Mouse (Mus musculus) left cerebral cortex, adult 9 months (tissue): ENCODE data around the gene Spag6l.
A peak's percentile ranks its signal among the peaks of the same experiment; 100 is the strongest.
"Not testable (repeated sequence)": the region's sequence is repeated elsewhere in the genome, so short reads cannot be mapped to it uniquely, and the experiment has no call there.

Experiments
- DNase-seq, 2 experiments: peaks; one replicate each; pipeline ENCODE4 v3.0.0; 2022; ENCODE audit warnings: low spot score in 2 of 2

The Spag6l gene

DNA sequence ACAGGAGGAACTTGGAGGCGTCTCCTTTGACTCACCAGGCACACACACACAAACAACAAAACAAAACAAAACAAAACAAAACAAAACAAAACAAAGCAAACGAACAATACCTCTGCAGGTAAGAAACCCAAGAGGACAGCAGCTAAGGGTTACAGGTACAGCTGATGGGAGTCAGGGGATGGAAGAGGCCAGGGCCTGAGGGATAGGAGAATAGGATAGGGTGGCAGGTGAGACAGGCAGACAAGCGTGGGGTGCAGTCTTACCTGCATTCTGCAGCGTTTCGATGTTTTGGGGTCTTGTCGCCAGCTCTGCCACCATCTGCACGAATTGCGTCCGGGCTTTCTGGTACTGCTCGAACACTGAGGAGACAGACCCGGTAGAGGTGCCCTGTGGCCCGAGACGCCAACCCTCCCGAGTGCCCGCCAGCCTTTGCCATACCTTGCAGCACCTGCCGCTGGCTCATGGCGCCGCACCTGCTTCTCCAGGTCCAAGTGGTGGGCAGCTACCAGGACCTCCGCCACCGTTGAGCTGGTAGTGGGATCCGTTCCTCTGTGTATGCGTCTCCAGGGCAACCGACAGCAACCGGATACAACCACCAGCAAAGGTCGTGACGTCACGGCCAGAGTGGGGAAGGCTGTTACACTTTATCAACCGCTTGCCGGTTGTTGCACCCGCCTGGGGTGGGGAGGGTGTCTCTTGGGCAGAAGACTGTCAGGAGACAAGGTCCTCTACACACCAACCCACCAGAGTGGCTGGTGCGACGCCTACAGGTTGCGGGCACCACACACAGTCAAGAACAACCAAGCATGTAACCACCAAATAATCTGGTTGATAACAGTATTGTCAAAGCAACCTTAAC lies at the start of gene Spag6l:
Spag6l (minus strand) TSS at position 700 of the 859 bp plus-strand sequence.
- DNase-seq, result peak in 1 of 2 experiments; percentile 48

DNA sequence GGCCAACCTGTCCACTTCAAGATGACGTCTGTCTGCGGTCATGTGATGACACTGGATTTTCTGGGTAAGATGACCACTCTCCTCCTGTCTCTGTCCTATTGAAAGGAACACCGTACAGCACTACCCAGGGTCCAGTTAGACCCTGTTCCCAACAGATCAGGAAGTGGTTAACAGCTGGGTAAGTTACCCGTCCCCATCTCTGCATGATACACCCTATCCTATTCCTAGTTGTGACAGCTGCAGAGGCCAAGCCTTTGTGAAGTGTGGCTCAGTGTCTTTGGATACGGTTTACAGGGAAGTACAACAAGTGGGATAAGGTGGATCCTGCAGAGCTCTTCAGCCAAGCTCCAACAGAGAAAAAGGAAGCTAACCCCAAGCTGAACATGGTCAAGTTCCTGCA lies 49.8 kb upstream of the Spag6l start:
- no peak for DNase-seq

DNA sequence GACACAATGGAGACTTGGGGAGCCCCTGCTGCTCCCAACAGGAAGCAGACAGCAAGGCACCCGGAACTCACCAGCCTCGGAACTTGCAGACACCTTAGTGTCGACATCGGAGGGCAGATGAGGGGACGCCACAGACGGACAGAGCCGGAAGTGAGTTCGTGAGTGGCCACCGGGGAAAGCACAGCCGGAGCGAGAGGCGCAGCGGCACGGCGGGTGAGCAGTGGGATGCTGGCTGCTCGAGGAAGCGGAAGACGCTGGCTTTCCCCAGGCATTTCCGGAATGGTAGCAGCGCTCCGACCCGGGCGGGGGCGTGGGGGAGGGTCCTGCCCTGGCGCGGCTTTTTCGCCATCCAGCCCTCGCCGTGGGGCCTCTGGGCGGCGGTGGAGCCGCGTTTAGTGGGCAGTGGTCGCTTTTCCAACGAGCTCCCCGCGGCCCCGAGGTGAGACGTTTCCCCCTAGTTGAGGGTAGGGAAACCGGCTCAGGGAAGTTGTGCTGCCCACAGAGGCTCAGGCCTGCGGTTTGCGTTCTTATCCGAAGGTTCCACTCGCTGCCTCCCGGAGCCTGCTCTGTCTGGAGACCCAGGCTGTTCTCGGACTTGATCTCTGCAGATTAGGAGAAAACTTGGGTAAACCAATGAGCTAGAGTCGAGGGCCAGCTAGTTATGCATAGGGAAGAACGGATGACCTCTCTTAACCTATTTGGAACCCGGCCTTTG lies 41.5 kb upstream of the Spag6l start, which contains the start of the genes Top3b and Vpreb1:
Top3b (plus strand) TSS at position 120 of the 715 bp plus-strand sequence.
Vpreb1 (minus strand) TSS at position 227 of the 715 bp plus-strand sequence.
- peak; percentile 74 to 92 for DNase-seq

DNA sequence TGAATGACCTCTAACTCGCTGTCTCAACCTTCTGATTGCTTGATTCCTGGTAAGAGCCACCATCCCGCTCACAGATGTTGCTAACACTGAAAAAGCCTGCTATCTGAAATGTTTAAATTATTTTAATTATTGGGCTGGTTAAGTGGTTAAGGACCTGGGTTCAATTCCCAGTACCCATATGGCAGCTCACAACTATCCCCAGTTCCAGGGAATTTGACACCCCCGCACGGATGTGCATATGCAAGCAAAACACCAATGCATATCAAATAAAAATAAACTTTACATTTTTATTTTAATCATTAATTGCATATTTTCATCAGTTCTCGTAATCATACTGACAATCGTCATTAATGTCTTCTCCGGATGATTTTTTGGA lies 41.0 kb upstream of the Spag6l start:
- no peak for DNase-seq

DNA sequence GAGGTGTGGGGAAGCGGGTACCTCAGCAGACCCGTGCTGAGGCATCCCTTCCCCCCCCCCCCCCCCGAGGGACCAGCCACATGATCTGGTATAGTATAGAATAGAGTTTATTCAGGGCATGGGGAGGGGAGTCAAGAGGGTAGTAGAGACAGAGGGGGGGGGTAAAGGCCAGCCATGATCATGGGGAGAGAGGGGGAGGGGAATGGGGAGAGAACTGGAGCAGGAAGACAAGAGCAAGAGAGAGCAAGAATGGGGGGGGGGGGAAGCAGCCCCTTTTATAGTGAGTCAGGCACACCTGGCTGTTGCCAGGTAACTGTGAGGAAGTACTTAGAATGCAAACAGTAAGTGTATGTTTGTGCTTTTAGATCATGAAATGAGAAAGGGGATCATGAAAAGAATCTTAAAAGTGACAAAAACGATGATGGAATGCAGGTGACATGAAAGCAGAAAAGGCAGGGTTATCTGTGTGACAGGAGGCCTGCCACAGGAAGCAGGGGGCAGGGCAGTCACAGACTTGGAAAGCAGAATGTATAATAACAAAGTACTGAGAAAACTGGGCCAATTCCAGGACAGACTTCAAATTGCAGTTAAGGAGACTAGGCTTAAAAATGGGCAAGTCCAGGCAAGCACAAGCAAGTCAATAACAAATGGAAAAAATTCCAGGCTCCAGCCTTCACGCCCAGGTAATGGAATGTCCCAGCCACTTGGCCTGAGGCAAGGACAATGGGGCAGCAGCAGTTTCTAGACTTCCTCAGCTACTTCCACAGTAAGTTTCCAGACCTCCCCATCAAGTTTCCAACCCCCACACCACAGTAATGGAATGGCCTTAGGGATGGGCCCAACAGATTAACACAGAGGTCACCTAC lies 36.7 kb upstream of the Spag6l start:
- DNase-seq, result no peak

DNA sequence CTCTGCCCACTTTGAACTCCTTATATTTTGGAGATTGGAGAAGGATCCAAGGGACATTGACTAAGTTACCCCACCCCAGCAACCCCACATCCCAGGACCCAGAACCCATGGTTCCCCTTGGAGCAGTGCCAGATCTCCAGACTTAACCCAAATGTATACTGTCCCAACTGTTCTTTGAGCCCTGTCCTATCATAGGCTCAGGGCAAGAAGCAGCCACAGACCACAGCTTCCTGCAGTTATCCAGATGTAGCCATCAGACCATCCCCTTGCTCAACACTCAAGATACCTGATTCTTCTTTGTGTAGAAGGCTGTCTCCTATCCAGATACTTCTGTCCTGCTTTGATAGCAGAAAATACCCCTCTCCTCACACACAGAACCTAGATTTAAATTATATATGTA lies 36.0 kb upstream of the Spag6l start:
- no peak for DNase-seq

DNA sequence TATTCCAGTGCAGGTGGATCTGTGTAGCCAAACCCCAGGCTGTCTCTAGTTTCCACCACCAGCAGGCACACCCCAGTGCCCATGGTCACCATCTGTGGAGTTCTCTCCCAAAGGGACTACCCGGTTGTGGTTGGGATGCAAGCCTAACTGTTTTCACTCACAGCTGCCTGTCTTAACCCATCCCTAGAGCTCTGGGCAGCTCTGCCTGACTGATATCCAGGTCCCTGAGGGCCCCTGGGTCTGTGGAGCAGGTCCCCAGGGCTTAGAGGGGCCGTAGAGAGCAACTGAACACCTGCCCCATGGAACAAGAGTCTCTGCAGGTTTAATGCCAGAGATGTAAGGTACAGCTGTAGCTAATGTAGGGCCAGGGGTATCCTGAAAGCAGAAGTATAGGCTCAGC lies 34.7 kb upstream of the Spag6l start, which contains the start of gene Igll1:
Igll1 (minus strand) TSS at position 8 of the 400 bp plus-strand sequence.
- DNase-seq, result no peak

DNA sequence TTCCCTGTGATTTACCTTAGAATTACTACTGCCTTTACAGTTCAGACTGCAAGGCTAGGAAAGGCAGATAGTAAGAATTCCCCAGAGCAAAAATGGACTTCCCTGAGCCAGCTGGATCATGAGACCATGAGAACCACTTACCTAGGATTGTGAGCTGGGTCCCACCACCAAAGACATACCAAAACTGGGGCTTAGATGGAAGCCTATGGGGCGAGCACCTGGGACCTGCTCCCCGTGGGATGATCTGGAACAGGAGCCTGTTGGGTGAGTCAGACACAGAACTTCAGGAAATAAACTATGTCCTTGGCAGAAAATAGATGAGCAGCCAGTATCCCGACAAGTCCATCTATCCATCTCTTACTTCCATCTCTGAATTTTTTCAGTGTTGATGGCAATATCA lies 33.0 kb upstream of the Spag6l start:
- no peak for DNase-seq

DNA sequence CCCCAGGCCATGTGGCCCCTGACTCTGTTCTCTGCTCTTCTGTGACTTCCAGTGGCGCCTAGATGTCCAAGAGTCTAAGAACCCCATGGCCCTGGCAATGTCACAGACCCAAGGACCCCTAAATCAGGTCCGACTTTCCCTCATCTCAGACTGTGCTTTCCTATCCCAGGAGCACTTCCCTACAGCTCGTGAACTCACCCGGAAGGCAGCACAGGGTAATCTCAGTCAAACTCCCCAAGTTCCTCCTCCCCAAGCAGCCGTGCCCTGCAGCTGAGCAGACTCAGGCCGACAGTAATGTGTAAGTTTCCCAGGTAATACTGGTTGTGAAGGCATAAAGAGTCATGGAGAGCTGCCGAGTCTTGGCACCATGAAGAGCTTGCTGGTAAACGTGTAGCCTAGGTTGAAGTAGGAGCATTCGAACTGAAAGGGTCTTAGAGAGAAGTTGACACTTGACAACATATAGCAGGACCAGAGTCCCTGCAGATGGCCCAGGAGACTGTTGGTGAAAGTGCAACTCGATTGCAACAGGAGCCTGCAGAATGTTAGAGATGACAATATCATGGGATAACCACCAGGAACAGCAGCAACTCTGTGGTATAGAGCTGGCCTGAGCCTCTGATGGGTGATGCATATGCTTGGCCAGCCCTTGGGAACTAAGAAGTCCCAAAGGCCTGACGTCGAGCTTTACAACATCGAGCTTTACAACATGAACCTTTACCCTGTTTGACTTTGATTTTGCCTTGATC lies 27.6 kb upstream of the Spag6l start:
- no peak for DNase-seq

DNA sequence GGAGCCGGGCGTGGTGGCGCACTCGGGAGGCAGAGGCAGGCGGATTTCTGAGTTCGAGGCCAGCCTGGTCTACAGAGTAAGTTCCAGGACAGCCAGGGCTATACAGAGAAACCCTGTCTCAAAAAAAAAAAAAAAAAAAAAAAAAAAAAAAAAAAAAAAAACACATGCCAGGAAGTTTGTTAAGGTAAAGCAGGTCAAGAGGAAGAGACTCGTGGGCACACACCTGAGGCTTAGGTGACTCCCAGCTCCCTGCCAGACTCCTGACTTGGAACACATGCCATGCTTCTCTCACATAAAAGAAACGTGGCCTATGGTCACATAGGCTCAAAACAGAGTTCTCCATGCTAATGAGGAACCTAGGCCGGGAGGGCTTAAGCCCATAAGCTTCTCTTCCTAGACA lies 26.8 kb upstream of the Spag6l start:
- DNase-seq, result not testable (repeated sequence)

DNA sequence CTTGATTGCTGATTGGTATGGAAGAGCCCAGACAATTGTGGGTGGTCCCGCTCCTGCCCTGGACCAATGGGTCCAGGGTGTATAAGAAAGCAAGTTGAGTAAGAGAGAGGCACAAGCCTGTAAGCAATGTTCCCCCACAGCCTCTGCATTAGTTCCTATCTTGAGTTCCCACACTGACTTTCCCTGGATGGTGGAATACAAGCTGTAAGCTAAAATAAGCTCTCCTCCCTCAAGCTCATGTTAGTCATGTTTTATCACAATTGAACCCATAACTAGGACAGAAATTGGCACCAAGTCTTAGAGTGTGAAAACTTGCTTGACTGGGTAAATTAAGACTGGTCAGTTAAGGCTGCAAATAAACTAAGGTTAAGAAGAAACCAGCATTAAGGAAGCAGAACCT lies 26.3 kb upstream of the Spag6l start:
- DNase-seq, result peak in 1 of 2 experiments; percentile 7

DNA sequence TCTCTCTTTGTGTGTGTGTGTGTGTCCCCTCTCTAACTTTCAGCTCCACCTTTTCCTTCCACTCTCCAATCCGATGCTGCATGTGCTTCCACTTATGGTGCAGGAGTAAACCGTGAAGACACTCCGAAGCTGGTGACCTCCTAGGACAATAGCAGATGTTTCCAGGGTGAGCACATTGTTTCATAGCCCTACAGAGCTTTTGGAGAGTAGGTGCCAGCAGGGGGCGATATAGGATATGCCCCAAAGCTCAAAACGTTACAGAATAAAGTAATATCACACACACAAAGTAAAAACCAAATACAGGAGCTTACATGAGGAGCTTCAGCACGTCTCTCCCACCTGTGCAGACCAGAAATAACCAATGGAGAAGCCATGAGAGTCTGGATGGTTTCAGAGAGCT lies 25.6 kb upstream of the Spag6l start:
- DNase-seq, result peak in 1 of 2 experiments; percentile 57

DNA sequence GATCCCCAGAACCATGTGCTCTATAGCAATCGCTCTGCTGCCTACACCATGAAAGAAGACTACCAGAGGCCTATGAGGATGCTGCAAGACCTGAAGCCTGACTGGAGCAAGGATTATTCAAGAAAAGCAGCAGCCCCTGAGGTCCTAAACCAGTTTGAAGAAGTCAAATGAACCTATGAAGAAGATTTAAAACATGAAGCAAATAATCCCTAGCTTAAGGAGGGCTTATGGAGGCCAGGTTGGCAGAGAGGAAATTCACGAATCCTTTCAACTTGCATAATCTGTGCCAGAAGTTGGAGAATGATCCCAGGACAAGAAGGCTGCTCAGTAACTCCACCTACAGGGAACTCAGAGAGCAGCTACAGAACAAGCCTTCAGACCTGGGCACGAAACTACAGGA lies 23.2 kb upstream of the Spag6l start:
- DNase-seq, result no peak

DNA sequence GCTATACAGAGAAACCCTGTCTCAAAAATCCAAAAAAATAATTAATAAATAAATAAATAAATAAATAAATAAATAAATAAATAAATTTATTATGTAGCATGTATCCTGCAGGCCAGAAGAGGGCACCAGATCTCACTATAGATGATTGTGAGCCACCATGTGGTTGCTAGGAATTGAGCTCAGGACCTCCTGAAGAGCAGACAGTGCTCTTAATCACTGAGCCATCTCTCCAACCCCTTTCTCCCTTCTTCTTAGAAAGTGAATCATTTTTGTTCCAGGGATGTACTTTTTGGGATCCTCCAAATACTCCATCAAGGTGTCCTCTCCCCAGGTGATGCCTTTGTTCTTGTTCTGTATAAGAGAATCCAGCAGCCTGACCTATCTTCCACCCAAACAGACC lies 19.9 kb upstream of the Spag6l start:
- DNase-seq, result no peak

DNA sequence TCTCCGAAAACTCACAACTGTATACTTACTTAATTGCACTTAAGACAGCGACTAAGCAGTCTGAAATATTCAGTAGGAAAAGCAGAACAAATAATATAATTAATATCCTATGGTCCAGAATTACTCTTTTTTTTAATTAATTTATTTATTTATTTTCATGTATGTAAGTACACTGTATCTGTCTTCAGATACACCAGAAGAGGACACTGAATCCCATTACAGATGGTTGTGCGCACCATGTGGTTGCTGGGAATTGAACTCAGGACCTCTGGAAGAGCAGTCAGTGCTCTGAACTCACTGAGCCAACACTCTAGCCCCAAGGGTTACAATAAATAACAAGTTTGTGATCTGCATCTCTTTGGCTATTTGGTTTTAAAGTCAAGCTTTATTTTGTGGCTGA lies 415 bp upstream of the Spag6l start:
- DNase-seq, result no peak

DNA sequence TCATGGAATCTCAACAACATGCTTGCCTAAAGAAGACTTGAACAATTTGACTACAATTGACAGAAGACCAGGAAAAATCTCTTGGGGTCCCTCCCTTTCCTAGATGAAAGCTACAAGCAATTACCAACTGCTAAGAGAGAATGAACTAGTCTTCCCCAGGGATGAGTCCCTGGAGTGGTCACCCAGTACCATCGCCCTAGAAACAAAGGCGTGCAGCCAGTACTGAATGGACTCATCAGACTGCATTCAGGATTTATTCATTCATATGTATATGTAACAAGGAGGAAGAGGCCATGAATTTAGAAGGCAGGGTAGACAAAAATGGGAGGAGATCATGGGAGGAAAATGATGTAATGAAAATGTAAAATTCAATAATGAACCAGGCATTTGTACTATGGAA lies 3.0 kb downstream of the Spag6l start:
- no peak for DNase-seq

DNA sequence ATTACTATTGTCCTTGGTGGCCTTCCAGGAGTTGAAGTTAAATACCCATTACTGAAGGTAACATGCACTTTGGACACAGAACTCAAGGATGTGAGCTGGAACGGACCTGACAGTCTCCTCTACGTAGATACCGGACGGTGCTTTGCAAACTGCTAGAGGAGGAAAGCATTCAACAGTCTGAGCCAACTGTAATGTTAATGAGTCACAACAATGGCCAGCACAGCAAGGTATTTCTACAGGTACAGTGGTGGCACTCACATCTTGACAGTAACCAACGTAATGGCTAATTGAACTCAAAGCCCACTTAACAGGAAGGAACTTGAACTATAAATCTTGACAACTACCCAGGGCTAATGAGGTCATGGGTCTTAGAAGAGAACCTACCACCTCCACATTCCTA lies 3.8 kb downstream of the Spag6l start:
- no peak for DNase-seq

DNA sequence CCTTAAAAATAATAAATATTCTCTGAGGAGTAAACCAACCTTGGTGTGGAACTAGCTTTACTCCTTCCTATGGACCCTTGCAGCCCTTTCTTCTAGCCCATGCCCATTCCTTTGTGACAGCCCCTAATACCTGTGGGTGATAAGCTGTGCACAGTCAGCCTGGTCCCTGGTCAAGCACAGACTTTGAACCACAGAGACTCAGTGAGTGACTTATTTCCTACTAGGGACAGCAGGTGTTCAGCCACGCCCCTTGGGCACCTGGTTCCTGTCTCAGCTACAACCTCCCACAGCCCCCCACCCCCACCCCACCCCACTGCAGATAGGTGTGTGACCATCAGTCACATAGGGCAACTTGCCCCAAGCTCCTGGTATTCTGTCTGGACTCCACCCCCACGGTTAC lies 22.9 kb downstream of the Spag6l start:
- no peak for DNase-seq
